Mouse (Mus musculus): ENCODE measurements around the gene Prss12. TPM values are rescaled to one million over a fixed set of nuclear protein-coding genes. Genes with fewer than 3 reads are reported as not detected.
A peak's percentile ranks its signal among the peaks of the same experiment; 100 is the strongest.
"Not testable (repeated sequence)": the region's sequence is repeated elsewhere in the genome, so short reads cannot be mapped to it uniquely, and the experiment has no call there.

The Prss12 gene
- polyA plus RNA-seq, 1 experiment from 2014 or later, result 0.68 TPM

GRCm38 (mm10) chr3:123481266-123481665, 34.6 kb downstream of the Prss12 start:
- Histone ChIP-seq H3K27me3 (no peaks in the 10 kb centered on the region), H3K36me3 (replicated peaks) (no peaks in the 10 kb centered on the region), H3K9ac (no peak overlapping the region), H3K4me2 (no peak overlapping the region), H3K9me3 (replicated peaks) (no peaks in the 10 kb centered on the region), H3K4me3 (replicated peaks) (no peak overlapping the region), H3K27ac (replicated peaks) (no peak overlapping the region), H3K4me1 (replicated peaks) (no peaks in the 10 kb centered on the region)
- 46% methylated on average over 6 of the region's 6 CpGs for WGBS (ENCODE audit: insufficient replicate concordance)
- ATAC-seq (ENCODE audit: insufficient read depth), result no peak

- Histone ChIP-seq H3K4me3 (replicated peaks) (no peak overlapping the region), H3K27ac (replicated peaks) (no peak overlapping the region), H3K9ac (no peak overlapping the region), H3K36me3 (replicated peaks) (no peaks in the 10 kb centered on the region), H3K27me3 (no peaks in the 10 kb centered on the region), H3K4me2 (no peak overlapping the region), H3K4me1 (replicated peaks) (no peaks in the 10 kb centered on the region), H3K9me3 (replicated peaks) (no peaks in the 10 kb centered on the region)
- no peak for ATAC-seq (ENCODE audit: insufficient read depth)
- 63% methylated on average over 1 of the region's 1 CpGs for WGBS (ENCODE audit: insufficient replicate concordance)
Observed at GRCm38 (mm10) chr3:123491814-123492213, 45.1 kb downstream of the Prss12 start.

- no peak overlapping the region for H3K4me2 ChIP-seq
- no peak for ATAC-seq (ENCODE audit: insufficient read depth)
- no peak overlapping the region for H3K9ac ChIP-seq
- no peaks in the 10 kb centered on the region for H3K36me3 ChIP-seq (replicated peaks)
- H3K27ac ChIP-seq (replicated peaks), result no peak overlapping the region
- H3K27me3 ChIP-seq, result no peaks in the 10 kb centered on the region
- 80% methylated on average over 3 of the region's 3 CpGs for WGBS (ENCODE audit: insufficient replicate concordance)
- no peaks in the 10 kb centered on the region for H3K4me1 ChIP-seq (replicated peaks)
- no peak overlapping the region for H3K4me3 ChIP-seq (replicated peaks)
- no peaks in the 10 kb centered on the region for H3K9me3 ChIP-seq (replicated peaks)
Observed at GRCm38 (mm10) chr3:123493163-123493562, 46.5 kb downstream of the Prss12 start.

- Histone ChIP-seq H3K4me1 (replicated peaks) (no peaks in the 10 kb centered on the region), H3K36me3 (replicated peaks) (no peaks in the 10 kb centered on the region), H3K4me2 (no peak overlapping the region), H3K4me3 (replicated peaks) (no peak overlapping the region), H3K27ac (replicated peaks) (no peak overlapping the region), H3K9me3 (replicated peaks) (no peaks in the 10 kb centered on the region), H3K9ac (no peak overlapping the region), H3K27me3 (no peaks in the 10 kb centered on the region)
- 64% methylated on average over 6 of the region's 6 CpGs for WGBS (ENCODE audit: insufficient replicate concordance)
- ATAC-seq (ENCODE audit: insufficient read depth), result no peak
Observed at GRCm38 (mm10) chr3:123495088-123495487, 48.4 kb downstream of the Prss12 start.

GRCm38 (mm10) chr3:123498787-123499186, 52.1 kb downstream of the Prss12 start:
- Histone ChIP-seq H3K27me3 (no peaks in the 10 kb centered on the region), H3K4me2 (no peak overlapping the region), H3K9me3 (replicated peaks) (no peaks in the 10 kb centered on the region), H3K4me3 (replicated peaks) (no peak overlapping the region), H3K4me1 (replicated peaks) (no peaks in the 10 kb centered on the region), H3K27ac (replicated peaks) (no peak overlapping the region), H3K36me3 (replicated peaks) (no peaks in the 10 kb centered on the region), H3K9ac (no peak overlapping the region)
- ATAC-seq (ENCODE audit: insufficient read depth), result no peak
- 59% methylated on average over 5 of the region's 5 CpGs for WGBS (ENCODE audit: insufficient replicate concordance)

GRCm38 (mm10) chr3:123501798-123502197, 55.1 kb downstream of the Prss12 start:
- not testable (repeated sequence) for H3K9ac ChIP-seq; H3K27ac ChIP-seq (replicated peaks); H3K27me3 ChIP-seq; H3K4me3 ChIP-seq (replicated peaks); H3K4me2 ChIP-seq; ATAC-seq (ENCODE audit: insufficient read depth); H3K9me3 ChIP-seq (replicated peaks); H3K4me1 ChIP-seq (replicated peaks)
- H3K36me3 ChIP-seq (replicated peaks), result peaks cover 15% of the 10 kb centered on the region
- WGBS (ENCODE audit: insufficient replicate concordance), result 74% methylated on average over 2 of the region's 2 CpGs

- no peak overlapping the region for H3K27ac ChIP-seq (replicated peaks)
- 54% methylated on average over 6 of the region's 6 CpGs for WGBS (ENCODE audit: insufficient replicate concordance)
- peaks cover 14% of the 10 kb centered on the region for H3K4me1 ChIP-seq (replicated peaks)
Observed at GRCm38 (mm10) chr3:123503943-123504342, 57.2 kb downstream of the Prss12 start.

GRCm38 (mm10) chr3:123504783-123505182, 58.1 kb downstream of the Prss12 start:
- ATAC-seq (ENCODE audit: insufficient read depth), result no peak
- WGBS (ENCODE audit: insufficient replicate concordance), result 84% methylated on average over 7 of the region's 7 CpGs
- Histone ChIP-seq H3K9ac (no peak overlapping the region), H3K27ac (replicated peaks) (no peak overlapping the region), H3K4me3 (replicated peaks) (no peak overlapping the region), H3K9me3 (replicated peaks) (no peaks in the 10 kb centered on the region), H3K4me2 (no peak overlapping the region), H3K27me3 (no peaks in the 10 kb centered on the region), H3K36me3 (replicated peaks) (peaks cover 20% of the 10 kb centered on the region), H3K4me1 (replicated peaks) (peaks cover 22% of the 10 kb centered on the region)

More at GRCm38 (mm10) chr3:123503943-123504342, 57.2 kb downstream of the Prss12 start:
- Histone ChIP-seq H3K36me3 (replicated peaks) (peaks cover 20% of the 10 kb centered on the region), H3K27me3 (no peaks in the 10 kb centered on the region), H3K9ac (no peak overlapping the region), H3K4me2 (no peak overlapping the region), H3K4me3 (replicated peaks) (no peak overlapping the region), H3K9me3 (replicated peaks) (no peaks in the 10 kb centered on the region)
- no peak for ATAC-seq (ENCODE audit: insufficient read depth)

- no peak for ATAC-seq (ENCODE audit: insufficient read depth)
- Histone ChIP-seq H3K27ac (replicated peaks) (peak overlapping the region; percentile 70), H3K4me1 (replicated peaks) (peaks cover 25% of the 10 kb centered on the region), H3K36me3 (replicated peaks) (peaks cover 20% of the 10 kb centered on the region), H3K9me3 (replicated peaks) (no peaks in the 10 kb centered on the region), H3K27me3 (no peaks in the 10 kb centered on the region), H3K4me2 (peak overlapping the region; percentile 86), H3K9ac (0 out of 2 replicates have a peak overlapping the region, but pooled peaks have one; percentile 9), H3K4me3 (replicated peaks) (peak overlapping the region; percentile 79)
- WGBS (ENCODE audit: insufficient replicate concordance), result 35% methylated on average over 9 of the region's 9 CpGs
Observed at GRCm38 (mm10) chr3:123505778-123506667, 59.3 kb downstream of the Prss12 start.

- Histone ChIP-seq H3K36me3 (replicated peaks) (peaks cover 20% of the 10 kb centered on the region), H3K9ac (peak overlapping the region; percentile 82), H3K4me1 (replicated peaks) (peaks cover 25% of the 10 kb centered on the region), H3K4me3 (replicated peaks) (peak overlapping the region; percentile 79), H3K9me3 (replicated peaks) (no peaks in the 10 kb centered on the region), H3K27me3 (no peaks in the 10 kb centered on the region), H3K27ac (replicated peaks) (peak overlapping the region; percentile 99), H3K4me2 (peak overlapping the region; percentile 86)
- no peak for ATAC-seq (ENCODE audit: insufficient read depth)
- WGBS (ENCODE audit: insufficient replicate concordance), result 3% methylated on average over 6 of the region's 6 CpGs
Observed at GRCm38 (mm10) chr3:123506699-123507662, 60.3 kb downstream of the Prss12 start.

GRCm38 (mm10) chr3:123507663-123508055, 60.9 kb downstream of the Prss12 start:
- H3K4me3 ChIP-seq (replicated peaks), result peak overlapping the region; percentile 79

More at GRCm38 (mm10) chr3:123507663-123508055, 60.9 kb downstream of the Prss12 start:
- ATAC-seq (ENCODE audit: insufficient read depth), result no peak
- H3K4me1 ChIP-seq (replicated peaks), result peaks cover 25% of the 10 kb centered on the region
- H3K27me3 ChIP-seq, result no peaks in the 10 kb centered on the region
- no peaks in the 10 kb centered on the region for H3K9me3 ChIP-seq (replicated peaks)
- H3K27ac ChIP-seq (replicated peaks), result peak overlapping the region; percentile 99
- under 1% methylated on average over 10 of the region's 10 CpGs for WGBS (ENCODE audit: insufficient replicate concordance)
- peak overlapping the region; percentile 86 for H3K4me2 ChIP-seq
- H3K36me3 ChIP-seq (replicated peaks), result peaks cover 20% of the 10 kb centered on the region
- H3K9ac ChIP-seq, result peak overlapping the region; percentile 82

Measured in liver, embryonic 15.5 days (tissue).